Mouse (Mus musculus) neural tube, embryonic 14.5 days (tissue): ENCODE results near the gene Inpp5d. TPM values are rescaled to one million over a fixed set of nuclear protein-coding genes. Genes with fewer than 3 reads are reported as not detected.

ENCODE experiments used
- ATAC-seq: fragments of 200-750 bp; cut with Nextera tagmentation; 2 replicates; pipeline ENCODE4 v1.8.0; 2017; ENCODE audit warnings: low read depth, mild to moderate bottlenecking, moderate TSS enrichment, moderate library complexity
- H3K27ac ChIP-seq: fragments of 300-500 bp; sonication (generic); 2 replicates; pipeline ENCODE4 v1.5.1; 2014; ENCODE audit warnings: low read depth, mild to moderate bottlenecking, control low read depth, low read length, moderate library complexity, mixed read lengths
- H3K27me3 ChIP-seq: fragments of 300-500 bp; sonication (generic); 2 replicates; pipeline ENCODE4 v1.6.1; 2014; ENCODE audit warnings: low read length; ENCODE audit not compliant: control insufficient read depth, insufficient read depth
- H3K36me3 ChIP-seq: fragments of 300-500 bp; sonication (generic); 2 replicates; pipeline ENCODE4 v1.6.1; 2014; ENCODE audit warnings: low read length, mixed read lengths; ENCODE audit not compliant: control insufficient read depth, insufficient read depth
- H3K4me1 ChIP-seq: fragments of 300-500 bp; sonication (generic); 2 replicates; pipeline ENCODE4 v1.6.1; 2014; ENCODE audit warnings: low read length; ENCODE audit not compliant: control insufficient read depth, insufficient read depth
- H3K4me2 ChIP-seq: fragments of 300-500 bp; sonication (generic); 2 replicates; pipeline ENCODE4 v1.6.1; 2014; ENCODE audit warnings: mild to moderate bottlenecking, low read depth, low read length, control low read depth
- H3K4me3 ChIP-seq: fragments of 300-500 bp; sonication (generic); 2 replicates; pipeline ENCODE4 v1.5.1; 2014; ENCODE audit warnings: low read depth, low read length, control low read depth, mixed read lengths
- H3K9ac ChIP-seq: fragments of 300-500 bp; sonication (generic); replicated peaks from 2 replicates; pipeline ENCODE4 v1.6.1; 2014; ENCODE audit warnings: low read depth, mild to moderate bottlenecking, control low read depth, low read length, mixed read lengths
- H3K9me3 ChIP-seq: fragments of 300-500 bp; sonication (generic); 2 replicates; pipeline ENCODE4 v1.6.1; 2016; ENCODE audit warnings: low read length; ENCODE audit not compliant: control insufficient read depth
- WGBS: fragments of 180-500 bp; shearing (Covaris S2); extraction: QIAGEN DNeasy Blood & Tissue Kit; methylation state at CpG from one replicate; pipeline ENCODE4 v1.1.7; 2014; 5-methylcytosine and 5-hydroxymethylcytosine counted together
- polyA plus RNA-seq: library from polyadenylated mRNA; unstranded; fragments of >200 nt; fragmentation: Nextera tagmentation; extraction: Ambion mirVana; gene quantifications from 2 replicates; pipeline ENCODE4 v1.2.1, GENCODE M21; 2014

The Inpp5d gene
- polyA plus RNA-seq, 1 experiment from 2014 or later: 3.1 TPM

DNA sequence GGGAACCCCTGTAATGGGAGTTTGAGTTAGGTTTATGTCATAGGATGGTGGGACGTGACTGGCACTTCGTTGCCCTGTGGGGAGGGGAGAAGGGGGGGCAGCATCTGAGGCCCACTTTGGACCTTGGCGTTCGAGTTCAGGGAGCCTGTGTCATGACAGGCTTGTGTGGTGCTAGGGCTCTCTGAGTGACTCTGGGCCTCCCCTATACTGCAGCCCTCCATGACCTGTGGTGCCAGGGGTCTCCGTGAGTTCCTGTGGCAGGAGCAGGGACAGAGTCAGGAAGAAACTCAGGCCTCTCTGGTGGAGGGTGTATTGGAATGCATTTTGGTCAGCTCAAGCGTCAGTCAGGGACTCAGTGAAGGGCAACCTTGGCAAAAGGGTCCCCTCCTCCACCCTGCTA is 581 bp downstream of the Inpp5d start:
- 87% methylated on average over 6 of the region's 6 CpGs for WGBS
- Histone ChIP-seq H3K4me1 (no peaks in the 10 kb centered on the region), H3K9ac (no peak overlapping the region), H3K27me3 (no peaks in the 10 kb centered on the region), H3K36me3 (no peaks in the 10 kb centered on the region), H3K27ac (no peak overlapping the region), H3K4me3 (no peak overlapping the region), H3K9me3 (no peaks in the 10 kb centered on the region), H3K4me2 (no peak overlapping the region)
- ATAC-seq: no peak

- H3K4me1 ChIP-seq: no peaks in the 10 kb centered on the region
- H3K27ac ChIP-seq: no peak overlapping the region
- H3K4me3 ChIP-seq: no peak overlapping the region
- no peak overlapping the region for H3K4me2 ChIP-seq
- H3K9me3 ChIP-seq: no peaks in the 10 kb centered on the region
- no peak for ATAC-seq
- no peaks in the 10 kb centered on the region for H3K27me3 ChIP-seq
- WGBS: 90% methylated on average over 9 of the region's 9 CpGs
- H3K9ac ChIP-seq: no peak overlapping the region
- H3K36me3 ChIP-seq: no peaks in the 10 kb centered on the region
Observed at GRCm38 (mm10) chr1:87621146-87621857, 1.2 kb downstream of the Inpp5d start.

DNA sequence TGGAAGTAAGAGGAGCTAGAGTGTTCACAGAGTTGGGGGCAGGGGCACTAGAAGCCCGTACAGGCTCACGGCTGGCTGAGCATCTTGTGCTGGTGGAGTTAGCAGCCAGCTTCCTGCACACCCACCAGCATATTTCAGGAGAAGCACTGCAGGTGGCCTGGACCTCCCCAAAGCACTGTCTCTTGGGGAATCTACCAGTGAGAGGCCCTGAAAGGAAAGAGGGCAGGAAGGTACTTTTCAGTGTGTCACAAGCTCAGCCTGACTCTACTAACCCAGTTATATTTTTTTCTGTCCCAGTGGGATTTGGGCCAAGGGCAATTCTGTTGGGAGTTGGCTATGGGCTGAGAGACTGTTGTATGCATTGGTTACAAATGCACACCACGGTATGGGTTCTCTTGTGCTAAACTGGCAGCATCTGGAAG is 1.8 kb downstream of the Inpp5d start:
- Histone ChIP-seq H3K9ac (no peak overlapping the region), H3K4me2 (no peak overlapping the region), H3K36me3 (no peaks in the 10 kb centered on the region), H3K4me3 (no peak overlapping the region), H3K4me1 (no peaks in the 10 kb centered on the region), H3K9me3 (no peaks in the 10 kb centered on the region), H3K27me3 (no peaks in the 10 kb centered on the region), H3K27ac (no peak overlapping the region)
- no peak for ATAC-seq
- WGBS: 67% methylated on average over 3 of the region's 3 CpGs

GRCm38 (mm10) chr1:87623977-87624666 is 4.0 kb downstream of the Inpp5d start:
- H3K4me3 ChIP-seq: no peak overlapping the region
- no peaks in the 10 kb centered on the region for H3K4me1 ChIP-seq
- H3K27ac ChIP-seq: no peak overlapping the region
- H3K9me3 ChIP-seq: no peaks in the 10 kb centered on the region
- H3K4me2 ChIP-seq: no peak overlapping the region
- no peak overlapping the region for H3K9ac ChIP-seq
- no peak for ATAC-seq
- WGBS: 81% methylated on average over 1 of the region's 1 CpGs
- H3K27me3 ChIP-seq: no peaks in the 10 kb centered on the region
- H3K36me3 ChIP-seq: no peaks in the 10 kb centered on the region

DNA sequence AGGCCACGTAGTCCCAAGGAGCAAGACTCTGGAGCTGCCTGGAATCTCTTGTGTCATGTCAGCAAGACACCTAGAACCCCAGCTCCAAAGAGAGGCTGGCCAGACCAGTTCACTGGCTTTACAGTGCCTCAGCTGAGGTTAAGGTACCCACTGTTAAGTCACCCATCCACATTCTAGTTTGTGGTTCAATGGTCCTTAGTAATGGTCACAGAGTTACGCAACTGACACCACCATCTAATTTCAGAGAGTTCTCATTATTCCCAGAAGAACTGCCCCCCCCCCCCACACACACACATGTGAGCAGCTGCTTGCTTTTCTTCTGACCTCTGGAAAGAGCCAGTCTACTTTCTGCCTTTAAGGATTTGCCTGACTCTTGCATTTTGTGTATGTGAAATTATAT is 4.7 kb downstream of the Inpp5d start:
- H3K4me1 ChIP-seq: no peaks in the 10 kb centered on the region
- H3K4me2 ChIP-seq: no peak overlapping the region
- no peak overlapping the region for H3K4me3 ChIP-seq
- no peaks in the 10 kb centered on the region for H3K36me3 ChIP-seq
- ATAC-seq: no peak
- H3K27ac ChIP-seq: no peak overlapping the region
- WGBS: 86% methylated on average over 2 of the region's 2 CpGs
- H3K9me3 ChIP-seq: no peaks in the 10 kb centered on the region
- no peak overlapping the region for H3K9ac ChIP-seq
- H3K27me3 ChIP-seq: no peaks in the 10 kb centered on the region

DNA sequence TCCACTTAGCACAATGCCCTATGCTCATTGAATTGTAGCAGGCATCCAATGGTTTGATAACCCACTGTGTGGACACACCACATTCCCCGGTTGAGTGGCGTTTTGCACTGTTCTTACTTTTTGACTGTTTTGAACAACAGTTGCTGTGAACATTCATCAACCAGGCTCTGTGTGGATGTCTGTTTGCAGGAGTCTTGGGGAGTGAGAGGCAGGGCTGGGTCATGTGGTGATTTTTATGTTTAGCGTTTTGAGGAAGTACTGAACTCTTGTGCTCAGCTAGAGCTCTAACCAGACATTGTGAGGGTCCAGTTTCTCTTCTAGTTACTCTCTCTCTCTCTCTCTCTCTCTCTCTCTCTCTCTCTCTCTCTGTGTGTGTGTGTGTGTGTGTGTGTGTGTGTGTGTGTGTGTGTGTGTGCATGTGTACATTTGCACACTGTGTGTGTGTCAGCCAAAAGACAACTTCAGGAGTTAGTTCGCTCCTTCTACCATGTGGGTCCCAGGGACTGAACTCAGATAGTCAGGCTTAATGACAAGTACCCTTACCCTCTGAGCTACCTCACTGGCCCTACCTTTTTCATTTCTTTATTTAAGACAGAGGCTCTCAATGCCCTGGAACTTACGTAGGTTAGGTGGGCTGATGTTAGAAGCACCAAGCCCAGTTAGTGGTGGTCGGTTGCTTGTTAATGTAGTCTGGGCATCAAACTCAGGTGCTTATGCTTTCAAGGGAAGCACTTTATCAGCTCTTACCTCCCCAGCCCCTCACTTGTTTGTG is 5.3 kb downstream of the Inpp5d start:
- no peak for ATAC-seq
- Histone ChIP-seq H3K4me3 (no peak overlapping the region), H3K4me1 (no peaks in the 10 kb centered on the region), H3K9me3 (no peaks in the 10 kb centered on the region), H3K36me3 (no peaks in the 10 kb centered on the region), H3K4me2 (no peak overlapping the region), H3K9ac (no peak overlapping the region), H3K27me3 (no peaks in the 10 kb centered on the region), H3K27ac (no peak overlapping the region)
- 84% methylated on average over 6 of the region's 6 CpGs for WGBS

GRCm38 (mm10) chr1:87626344-87626743 is 6.2 kb downstream of the Inpp5d start:
- Histone ChIP-seq H3K36me3 (no peaks in the 10 kb centered on the region), H3K4me2 (no peak overlapping the region), H3K9ac (no peak overlapping the region), H3K4me3 (no peak overlapping the region), H3K27me3 (no peaks in the 10 kb centered on the region), H3K4me1 (no peaks in the 10 kb centered on the region), H3K9me3 (no peaks in the 10 kb centered on the region), H3K27ac (no peak overlapping the region)
- 62% methylated on average over 2 of the region's 2 CpGs for WGBS
- no peak for ATAC-seq

- H3K36me3 ChIP-seq: no peaks in the 10 kb centered on the region
- H3K27me3 ChIP-seq: no peaks in the 10 kb centered on the region
- no peak for ATAC-seq
- no peak overlapping the region for H3K4me3 ChIP-seq
- no peak overlapping the region for H3K4me2 ChIP-seq
- H3K27ac ChIP-seq: no peak overlapping the region
- H3K9me3 ChIP-seq: no peaks in the 10 kb centered on the region
- 80% methylated on average over 2 of the region's 2 CpGs for WGBS
- no peaks in the 10 kb centered on the region for H3K4me1 ChIP-seq
- no peak overlapping the region for H3K9ac ChIP-seq
Observed at GRCm38 (mm10) chr1:87628085-87628484, 8.0 kb downstream of the Inpp5d start.

DNA sequence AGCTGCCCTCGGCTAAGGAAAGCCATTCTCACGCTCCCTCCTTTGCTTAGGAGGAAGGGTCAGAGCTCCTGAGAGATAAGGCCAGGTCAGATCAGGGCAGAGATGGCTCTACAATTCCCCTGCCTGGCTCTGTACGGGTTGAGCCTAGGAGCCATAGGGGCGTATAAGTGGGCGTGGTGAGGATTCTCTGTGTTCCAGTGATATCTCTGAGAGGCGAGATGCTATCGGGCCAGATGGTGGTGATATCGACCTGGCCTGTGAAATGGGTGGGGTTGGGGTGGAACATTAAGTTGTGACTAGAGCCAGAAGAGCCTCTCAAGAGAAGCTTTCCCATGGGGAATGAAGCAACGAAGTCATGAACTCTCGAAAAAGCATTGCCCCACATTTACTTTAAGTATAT is 11.5 kb downstream of the Inpp5d start:
- Histone ChIP-seq H3K27ac (no peak overlapping the region), H3K4me1 (no peaks in the 10 kb centered on the region), H3K36me3 (no peaks in the 10 kb centered on the region), H3K9ac (no peak overlapping the region), H3K27me3 (no peaks in the 10 kb centered on the region), H3K4me2 (no peak overlapping the region), H3K9me3 (no peaks in the 10 kb centered on the region), H3K4me3 (no peak overlapping the region)
- 84% methylated on average over 10 of the region's 10 CpGs for WGBS
- ATAC-seq: no peak
